Mouse (Mus musculus): ENCODE data around the gene Slc23a3. TPM values are rescaled to one million over a fixed set of nuclear protein-coding genes. Genes with fewer than 3 reads are reported as not detected.

Slc23a3 gene
- polyA plus RNA-seq, 1 experiment from 2014 or later = 11.3 TPM

GRCm38 (mm10) chr1:75124346-75125321, 9.1 kb downstream of the Slc23a3 start, which contains the start of gene Nhej1:
TSS of gene Nhej1 (minus strand) at chr1:75125200.
- Histone ChIP-seq H3K9me3 (replicated peaks; ENCODE audit: low read length) (no peaks in the 10 kb centered on the region), H3K27me3 (ENCODE audit: insufficient read depth, low read length) (no peaks in the 10 kb centered on the region), H3K4me1 (replicated peaks; ENCODE audit: insufficient read depth, low read length) (0 out of 2 replicates have a peak, but pooled peaks cover 3% of the 10 kb centered on the region), H3K36me3 (ENCODE audit: insufficient read depth, low read length) (no peaks in the 10 kb centered on the region), H3K27ac (peak within 1 kb of the TSS; percentile 94), H3K9ac (ENCODE audit: low read depth, low read length) (peak within 1 kb of the TSS; percentile 54), H3K4me2 (ENCODE audit: low read length) (peak within 1 kb of the TSS; percentile 49), H3K4me3 (replicated peaks; ENCODE audit: low read depth, low read length) (peak within 1 kb of the TSS; percentile 46)
- WGBS = 2% methylated on average over 56 of the region's 56 CpGs
- peak; percentile 98 for DNase-seq (ENCODE audit: low spot score)
- TF ChIP-seq CTCF (IDR thresholded peaks at IDR 0.05; ENCODE audit: low read depth) = peak; percentile 81
- ATAC-seq (replicated peaks; ENCODE audit: low FRiP score, low read depth) = peak; percentile 97

- Histone ChIP-seq H3K9ac (ENCODE audit: low read depth, low read length) (no peak overlapping the region), H3K4me3 (replicated peaks; ENCODE audit: low read depth, low read length) (no peak overlapping the region), H3K27ac (no peak overlapping the region), H3K36me3 (ENCODE audit: insufficient read depth, low read length) (no peaks in the 10 kb centered on the region), H3K9me3 (replicated peaks; ENCODE audit: low read length) (no peaks in the 10 kb centered on the region), H3K4me1 (replicated peaks; ENCODE audit: insufficient read depth, low read length) (0 out of 2 replicates have a peak, but pooled peaks cover 3% of the 10 kb centered on the region), H3K4me2 (ENCODE audit: low read length) (no peak overlapping the region), H3K27me3 (ENCODE audit: insufficient read depth, low read length) (no peaks in the 10 kb centered on the region)
- ATAC-seq (replicated peaks; ENCODE audit: low FRiP score, low read depth) = no peak
- WGBS = 93% methylated on average over 3 of the region's 3 CpGs
- TF ChIP-seq CTCF (IDR thresholded peaks at IDR 0.05; ENCODE audit: low read depth) = peak; percentile 27; the same call in 1 of the 2 replicates
- no peak for DNase-seq (ENCODE audit: low spot score)
These were observed 11.5 kb downstream of the Slc23a3 start for GRCm38 (mm10) chr1:75122211-75122610.

Other genes starting within 250 kb of the Slc23a3 start
- 0.14 and 0.20 TPM in 2 replicates for gene Fev, start 248.5 kb downstream of the Slc23a3 start, polyA plus RNA-seq (2015; fragmentation: Nextera tagmentation; extraction: Ambion mirVana)
- not detected in 2 replicates for gene Cryba2, start 240.7 kb downstream of the Slc23a3 start, polyA plus RNA-seq (2015; fragmentation: Nextera tagmentation; extraction: Ambion mirVana)
- gene Cfap65, start 198.3 kb downstream of the Slc23a3 start, polyA plus RNA-seq (2015; fragmentation: Nextera tagmentation; extraction: Ambion mirVana) = 0.08 TPM in 2 replicates
- gene Ihh, start 182.2 kb downstream of the Slc23a3 start, polyA plus RNA-seq (2015; fragmentation: Nextera tagmentation; extraction: Ambion mirVana) = 6.3 and 6.9 TPM in 2 replicates
- gene Nhej1, start 8.7 kb downstream of the Slc23a3 start, polyA plus RNA-seq (2015; fragmentation: Nextera tagmentation; extraction: Ambion mirVana) = 10.5 and 11.0 TPM in 2 replicates
- gene Cnppd1, start 8.8 kb upstream of the Slc23a3 start, polyA plus RNA-seq (2015; fragmentation: Nextera tagmentation; extraction: Ambion mirVana) = 47.2 and 52.2 TPM in 2 replicates
- gene Retreg2, start 8.9 kb upstream of the Slc23a3 start, polyA plus RNA-seq (2015; fragmentation: Nextera tagmentation; extraction: Ambion mirVana) = 47.8 and 52.0 TPM in 2 replicates
- 43.2 and 47.7 TPM in 2 replicates for gene Zfand2b, start 34.8 kb upstream of the Slc23a3 start, polyA plus RNA-seq (2015; fragmentation: Nextera tagmentation; extraction: Ambion mirVana)
- 34.4 and 36.8 TPM in 2 replicates for gene Abcb6, start 46.5 kb upstream of the Slc23a3 start, polyA plus RNA-seq (2015; fragmentation: Nextera tagmentation; extraction: Ambion mirVana)
- gene Ankzf1, start 58.3 kb upstream of the Slc23a3 start, polyA plus RNA-seq (2015; fragmentation: Nextera tagmentation; extraction: Ambion mirVana) = 19.7 TPM in 2 replicates
- gene Atg9a, start 58.3 kb upstream of the Slc23a3 start, polyA plus RNA-seq (2015; fragmentation: Nextera tagmentation; extraction: Ambion mirVana) = 25.8 and 27.3 TPM in 2 replicates
- 47.4 and 47.6 TPM in 2 replicates for gene Glb1l, start 76.9 kb upstream of the Slc23a3 start, polyA plus RNA-seq (2015; fragmentation: Nextera tagmentation; extraction: Ambion mirVana)
- 114 and 122 TPM in 2 replicates for gene Stk16, start 76.9 kb upstream of the Slc23a3 start, polyA plus RNA-seq (2015; fragmentation: Nextera tagmentation; extraction: Ambion mirVana)
- gene Tuba4a, start 86.0 kb upstream of the Slc23a3 start, polyA plus RNA-seq (2015; fragmentation: Nextera tagmentation; extraction: Ambion mirVana) = 171 and 200 TPM in 2 replicates
- 0.18 TPM in 1 of 2 replicates, not detected in the other for gene A630095N17Rik, start 98.2 kb upstream of the Slc23a3 start, polyA plus RNA-seq (2015; fragmentation: Nextera tagmentation; extraction: Ambion mirVana)
- gene Dnajb2, start 102.5 kb upstream of the Slc23a3 start, polyA plus RNA-seq (2015; fragmentation: Nextera tagmentation; extraction: Ambion mirVana) = 30.4 and 31.3 TPM in 2 replicates
- gene Ptprn, start 130.6 kb upstream of the Slc23a3 start, polyA plus RNA-seq (2015; fragmentation: Nextera tagmentation; extraction: Ambion mirVana) = 0.08 and 0.13 TPM in 2 replicates
- gene Resp18, start 144.5 kb upstream of the Slc23a3 start, polyA plus RNA-seq (2015; fragmentation: Nextera tagmentation; extraction: Ambion mirVana) = not detected in 2 replicates
- gene Dnpep, start 184.1 kb upstream of the Slc23a3 start, polyA plus RNA-seq (2015; fragmentation: Nextera tagmentation; extraction: Ambion mirVana) = 128 and 137 TPM in 2 replicates
- 18.6 and 19.1 TPM in 2 replicates for gene Des, start 226.4 kb upstream of the Slc23a3 start, polyA plus RNA-seq (2015; fragmentation: Nextera tagmentation; extraction: Ambion mirVana)
- gene Speg, start 241.4 kb upstream of the Slc23a3 start, polyA plus RNA-seq (2015; fragmentation: Nextera tagmentation; extraction: Ambion mirVana) = 40.1 and 44.3 TPM in 2 replicates

All from kidney, postnatal 0 days (tissue).